Mouse (Mus musculus) cerebellum, adult 8-10 months (tissue): ENCODE results near the gene Thbd.

ENCODE experiments used
- DNase-seq: peaks from one replicate; pipeline ENCODE4 v3.0.0; 2022

The Thbd gene

GRCm38 (mm10) chr2:148421112-148421511 lies 13.1 kb upstream of the Thbd start:
- DNase-seq: no peak

- DNase-seq: no peak
These were observed 11.8 kb upstream of the Thbd start for GRCm38 (mm10) chr2:148419776-148420175.

GRCm38 (mm10) chr2:148419151-148419550 lies 11.2 kb upstream of the Thbd start:
- no peak for DNase-seq

- no peak for DNase-seq
These were observed 1.8 kb upstream of the Thbd start for GRCm38 (mm10) chr2:148409821-148410220.

GRCm38 (mm10) chr2:148409141-148409540 lies 1.2 kb upstream of the Thbd start:
- no peak for DNase-seq

GRCm38 (mm10) chr2:148408761-148409120 lies 753 bp upstream of the Thbd start:
- no peak for DNase-seq

GRCm38 (mm10) chr2:148406971-148407869 lies 768 bp downstream of the Thbd start:
- DNase-seq: no peak

GRCm38 (mm10) chr2:148406160-148406970 lies 1.6 kb downstream of the Thbd start:
- no peak for DNase-seq

GRCm38 (mm10) chr2:148404906-148405305 lies 3.1 kb downstream of the Thbd start:
- DNase-seq: no peak

- no peak for DNase-seq
These were observed 5.8 kb downstream of the Thbd start for GRCm38 (mm10) chr2:148402227-148402626.

GRCm38 (mm10) chr2:148398901-148399685 lies 8.9 kb downstream of the Thbd start:
- DNase-seq: no peak

GRCm38 (mm10) chr2:148397784-148398100 lies 10.2 kb downstream of the Thbd start:
- DNase-seq: no peak

GRCm38 (mm10) chr2:148397015-148397783 lies 10.8 kb downstream of the Thbd start:
- DNase-seq: no peak

- DNase-seq: no peak
These were observed 11.8 kb downstream of the Thbd start for GRCm38 (mm10) chr2:148396209-148396608.

- DNase-seq: no peak
These were observed 12.6 kb downstream of the Thbd start, which contains the start of gene Sstr4 for GRCm38 (mm10) chr2:148395131-148396051. Gene Sstr4, plus strand, starts transcription at chr2:148395344.

- DNase-seq: no peak
These were observed 14.1 kb downstream of the Thbd start for GRCm38 (mm10) chr2:148393846-148394245.

- DNase-seq: no peak
These were observed 14.8 kb downstream of the Thbd start for GRCm38 (mm10) chr2:148393149-148393548.

GRCm38 (mm10) chr2:148387652-148388581 lies 20.1 kb downstream of the Thbd start:
- no peak for DNase-seq

- DNase-seq: no peak
These were observed 21.1 kb downstream of the Thbd start for GRCm38 (mm10) chr2:148386927-148387326.

- DNase-seq: no peak
These were observed 21.5 kb downstream of the Thbd start for GRCm38 (mm10) chr2:148386476-148386875.
